Mouse (Mus musculus): Measurements from ENCODE around the gene Gm8165.
"Not testable (repeated sequence)": the region's sequence is repeated elsewhere in the genome, so short reads cannot be mapped to it uniquely, and the experiment has no call there.

The Gm8165 gene

GRCm38 (mm10) chr14:43677099-43677498 lies at the start of gene Gm8165:
Gene Gm8165 (minus strand): TSS chr14:43677199.
- DNase-seq (ENCODE audit: low read depth, low spot score): not testable (repeated sequence)

GRCm38 (mm10) chr14:43697621-43698020 lies 20.6 kb upstream of the Gm8165 start, which contains the start of gene Gm7324:
Gene Gm7324 (plus strand): TSS chr14:43697828.
- DNase-seq (ENCODE audit: low read depth, low spot score): peak; percentile 35

Measured in 3T3-L1 (cell line).